Mouse (Mus musculus) ES-E14 (cell line): ENCODE measurements around the gene Ercc4. TPM values are rescaled to one million over a fixed set of nuclear protein-coding genes. Genes with fewer than 3 reads are reported as not detected.

ENCODE experiments used
- DNase-seq: peaks from one replicate; pipeline ENCODE4 v3.0.0-alpha.2; 2013; ENCODE audit warnings: low read depth, low spot score
- H3K27ac ChIP-seq: 2 replicates; pipeline ENCODE4 v1.5.1; 2012; ENCODE audit warnings: low read depth, mild to moderate bottlenecking, low read length, moderate library complexity, mixed read lengths; ENCODE audit not compliant: poor library complexity, insufficient read depth, severe bottlenecking
- H3K36me3 ChIP-seq: 2 replicates; pipeline ENCODE4 v1.6.1; 2012; ENCODE audit warnings: mild to moderate bottlenecking, low read length, moderate library complexity, mixed read lengths; ENCODE audit not compliant: control insufficient read depth, poor library complexity, insufficient read depth, severe bottlenecking
- H3K4me1 ChIP-seq, 2 experiments: fragments of 150-350 bp in 1 of 2; sonication (generic) in 1 of 2; 2 replicates each; pipeline ENCODE4 v1.6.1; 2012; ENCODE audit warnings: low read length in 2 of 2, mild to moderate bottlenecking in 1 of 2, mixed read lengths in 1 of 2; ENCODE audit not compliant: control insufficient read depth in 2 of 2, insufficient read depth in 2 of 2, poor library complexity in 1 of 2
- H3K4me3 ChIP-seq, 2 experiments: fragments of 150-350 bp in 1 of 2; sonication (generic) in 1 of 2; 2 replicates each; pipeline ENCODE4 v1.5.1; 2012; ENCODE audit warnings: low read length in 2 of 2, low read depth in 1 of 2, mild to moderate bottlenecking in 1 of 2, mixed read lengths in 1 of 2; ENCODE audit not compliant: insufficient read depth in 1 of 2, poor library complexity in 1 of 2, severe bottlenecking in 1 of 2
- H3K9ac ChIP-seq: 2 replicates; pipeline ENCODE4 v1.6.1; 2012; ENCODE audit warnings: low read depth, mild to moderate bottlenecking, low read length, mixed read lengths; ENCODE audit not compliant: poor library complexity, insufficient read depth, severe bottlenecking
- H3K9me3 ChIP-seq: fragments of 150-350 bp; sonication (generic); 2 replicates; pipeline ENCODE4 v1.6.1; 2012; ENCODE audit warnings: low read depth, mild to moderate bottlenecking, low read length; ENCODE audit not compliant: control insufficient read depth, insufficient read depth
- CHD2 ChIP-seq: IDR thresholded peaks from 2 replicates; pipeline ENCODE4 v1.6.1; 2014; ENCODE audit warnings: mild to moderate bottlenecking, low read depth, low read length, inconsistent platforms
- HCFC1 ChIP-seq: IDR thresholded peaks from 2 replicates; pipeline ENCODE4 v1.6.1; 2012; ENCODE audit warnings: low read length, inconsistent platforms, borderline replicate concordance; ENCODE audit not compliant: insufficient read depth
- MAFK ChIP-seq: IDR thresholded peaks from 2 replicates; pipeline ENCODE4 v1.6.1; 2014; ENCODE audit warnings: mild to moderate bottlenecking, low read depth, low read length, inconsistent platforms; ENCODE audit not compliant: insufficient read depth
- ZC3H11A ChIP-seq: IDR thresholded peaks from 2 replicates; pipeline ENCODE4 v1.6.1; 2012; ENCODE audit warnings: low read depth, mild to moderate bottlenecking, inconsistent platforms, low read length, borderline replicate concordance
- ZNF384 ChIP-seq: IDR thresholded peaks from 2 replicates; pipeline ENCODE4 v1.6.1; 2012; ENCODE audit warnings: low read depth, low read length, inconsistent platforms
- in situ Hi-C, 2 experiments: fragments of 600-800 bp; cut with MboI; formaldehyde crosslinking; loops; one replicate each; pipeline ENCODE4 v1.15.1; 2025; ENCODE audit warnings: low sequenced_read_pairs in 2 of 2, inconsistent platforms in 1 of 2; ENCODE audit not compliant: unreplicated experiment in 2 of 2
- total RNA-seq: library from RNA; depleted of rRNA; stranded (reverse); fragments of 300-350 nt; gene quantifications from 2 replicates; pipeline ENCODE4 v1.2.3, GENCODE M21; 2012; rRNA removed

Gene Ercc4
- total RNA-seq, 1 experiment: 18.2 TPM

DNA sequence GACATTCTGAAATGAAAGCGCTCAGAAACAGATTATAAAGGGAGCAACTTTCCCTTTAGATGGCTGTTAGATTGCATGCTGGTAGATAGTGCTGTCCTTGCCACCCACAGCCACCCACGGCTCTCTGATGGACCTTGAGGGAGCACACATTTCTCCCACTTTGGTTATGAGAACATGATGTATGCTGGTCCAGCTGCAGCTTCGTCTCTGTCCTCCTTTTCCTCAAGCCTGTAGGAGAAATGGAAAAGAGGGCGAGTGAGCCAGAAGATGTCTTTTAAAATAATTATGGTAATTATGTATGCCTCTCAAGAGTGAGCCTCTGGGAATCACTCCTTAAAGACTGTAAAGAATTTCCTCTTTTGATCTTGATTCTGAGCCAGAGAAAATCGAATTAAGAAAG lies 87.1 kb downstream of the Ercc4 start:
- TF ChIP-seq CHD2: no peak
- no peak for TF ChIP-seq HCFC1
- TF ChIP-seq MAFK: no peak
- TF ChIP-seq ZC3H11A: no peak
- no peak for TF ChIP-seq ZNF384
- Histone ChIP-seq H3K9ac (no peak overlapping the region), H3K27ac (no peak overlapping the region), H3K9me3 (no peaks in the 10 kb centered on the region), H3K36me3 (no peaks in the 10 kb centered on the region), H3K4me3 (no peak overlapping the region), H3K4me1 (no peaks in the 10 kb centered on the region)
- in situ Hi-C loops: no loop called here
- DNase-seq: no peak

DNA sequence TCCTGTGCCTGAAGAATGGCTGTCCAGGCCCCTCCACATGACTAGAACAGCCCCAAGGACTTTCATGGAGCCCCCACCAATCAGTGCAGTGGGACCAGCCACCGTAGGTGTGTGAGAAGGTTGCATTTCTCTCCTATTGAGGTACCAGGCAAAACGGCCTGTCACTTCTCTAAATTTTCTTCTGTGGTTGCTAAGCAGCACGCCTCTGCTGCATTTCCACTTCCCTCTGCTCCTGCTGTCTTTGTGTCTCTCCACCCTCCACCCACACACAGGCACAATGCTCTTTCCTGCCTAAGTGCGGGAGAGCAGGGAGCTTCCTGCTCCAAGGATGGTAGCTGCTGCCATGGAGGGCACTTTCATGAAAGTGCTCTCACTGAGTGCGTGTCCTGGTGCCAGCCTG lies 87.8 kb downstream of the Ercc4 start:
- in situ Hi-C loops: no loop called here
- Histone ChIP-seq H3K9me3 (no peaks in the 10 kb centered on the region), H3K4me3 (no peak overlapping the region), H3K27ac (no peak overlapping the region), H3K4me1 (no peaks in the 10 kb centered on the region), H3K36me3 (no peaks in the 10 kb centered on the region), H3K9ac (no peak overlapping the region)
- DNase-seq: no peak
- no peak for TF ChIP-seq MAFK
- TF ChIP-seq ZC3H11A: no peak
- TF ChIP-seq HCFC1: no peak
- no peak for TF ChIP-seq ZNF384
- TF ChIP-seq CHD2: no peak

DNA sequence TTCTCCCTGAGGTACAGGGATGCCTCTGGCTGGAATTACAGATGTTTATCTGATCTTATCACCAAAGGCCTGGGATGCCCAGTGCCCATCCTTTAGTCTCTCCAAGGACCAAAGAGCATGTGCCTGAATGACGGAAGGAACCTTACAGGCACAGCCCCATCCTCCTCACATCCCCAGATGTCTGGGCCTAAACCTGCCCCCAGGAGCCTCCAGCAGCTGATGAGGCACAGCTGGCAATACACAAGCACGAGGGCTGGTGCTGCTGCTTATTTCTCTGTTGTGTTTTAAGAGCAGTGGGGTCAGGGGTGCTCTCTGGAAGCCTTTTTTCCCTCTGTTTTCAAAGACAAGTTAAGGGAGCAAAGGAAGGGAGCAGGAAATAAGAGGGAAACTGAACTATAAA lies 89.7 kb downstream of the Ercc4 start:
- in situ Hi-C loops: no loop called here
- no peak overlapping the region for H3K9ac ChIP-seq
- H3K4me1 ChIP-seq: no peaks in the 10 kb centered on the region
- no peak for TF ChIP-seq ZNF384
- TF ChIP-seq MAFK: no peak
- no peak for TF ChIP-seq ZC3H11A
- no peak for TF ChIP-seq CHD2
- TF ChIP-seq HCFC1: no peak
- H3K9me3 ChIP-seq: no peaks in the 10 kb centered on the region
- H3K27ac ChIP-seq: no peak overlapping the region
- DNase-seq: no peak
- H3K4me3 ChIP-seq: no peak overlapping the region
- no peaks in the 10 kb centered on the region for H3K36me3 ChIP-seq

Other genes with a start within 250 kb of the Ercc4 start
- 8.3 and 9.6 TPM in 2 replicates for gene Mrtfb, start 146.8 kb downstream of the Ercc4 start, total RNA-seq